In the genomic region with DNA sequence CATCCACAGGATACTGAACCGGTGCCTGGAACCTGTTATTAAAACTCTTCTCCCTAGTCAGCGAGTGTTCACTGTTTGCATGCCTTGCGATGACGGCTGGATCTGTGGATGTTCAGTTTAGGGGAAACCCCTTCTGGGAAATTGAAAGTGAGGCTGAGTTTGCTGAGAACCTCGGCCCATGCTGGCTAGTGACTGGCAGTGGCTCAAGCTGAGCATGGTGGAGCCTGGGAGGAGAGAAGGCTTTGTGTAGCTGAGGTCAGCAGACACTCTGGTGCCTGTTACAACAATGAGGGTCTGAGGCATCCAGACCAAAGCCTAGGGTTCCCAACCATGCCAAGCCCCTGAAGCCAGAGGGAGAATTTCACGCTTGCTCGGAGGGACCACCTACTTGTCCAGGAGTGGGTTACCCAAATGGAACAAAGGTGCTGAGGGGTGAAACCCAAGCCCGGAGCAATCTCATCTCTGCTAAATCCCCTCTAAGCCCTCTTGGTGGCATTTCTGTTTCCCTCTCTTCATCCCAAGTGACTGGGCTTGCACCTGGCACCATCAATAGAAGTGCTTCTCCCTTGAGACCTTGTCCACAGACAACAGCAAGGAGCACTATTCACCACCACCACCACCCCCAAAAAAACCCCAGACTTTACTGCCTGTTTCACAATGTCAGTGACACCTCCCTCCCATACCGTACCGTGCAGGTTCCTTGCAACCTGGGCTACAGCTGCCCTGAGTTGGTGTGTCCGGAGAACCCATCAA, we compare ENCODE assay signal across 12 mouse cellular contexts.
DNase-seq lines count a peak whose midpoint lies in the region; ATAC-seq and TF ChIP-seq lines count a peak whose summit lies in the region.
"Had no signal": no experiment of that assay in that cellular context is flagged by ENCODE, and none has a peak within 500 bp of the region (broad histone marks: within the 10 kb centered on the region; RNA-seq: fewer than 3 reads in every experiment).

No protein-coding gene starts in this region.

- H3K4me2 ChIP-seq in heart, embryonic 12.5 days = peak overlapping the region; percentile 73
- peak overlapping the region; percentile 4; the same call in 1 of the 2 replicates for H3K4me2 ChIP-seq in stomach, embryonic 14.5 days (replicated peaks; ENCODE audit: low read depth, low read length)
- H3K4me2 ChIP-seq in stomach, postnatal 0 days (replicated peaks; ENCODE audit: low read depth) = no peak overlapping the region
- H3K4me2 ChIP-seq in stomach, embryonic 16.5 days (ENCODE audit: low read depth, low read length) = peak overlapping the region; percentile 15; the same call in 1 of the 2 replicates

- peaks cover 62% of the 10 kb centered on the region for H3K4me1 ChIP-seq in heart, embryonic 12.5 days (replicated peaks)
- H3K4me1 ChIP-seq in stomach, embryonic 14.5 days (ENCODE audit: control insufficient read depth, insufficient read depth, low read length) = peaks cover 31% of the 10 kb centered on the region
- peaks cover 8% of the 10 kb centered on the region for H3K4me1 ChIP-seq in stomach, postnatal 0 days (replicated peaks; ENCODE audit: control insufficient read depth, insufficient read depth)
- peaks cover 50% of the 10 kb centered on the region for H3K4me1 ChIP-seq in stomach, embryonic 16.5 days (ENCODE audit: control insufficient read depth, insufficient read depth, low read length)

- no peaks in the 10 kb centered on the region for H3K9me3 ChIP-seq in heart, embryonic 12.5 days (replicated peaks)
- H3K9me3 ChIP-seq in stomach, embryonic 14.5 days (ENCODE audit: control insufficient read depth, low read depth, low read length) = no peaks in the 10 kb centered on the region
- H3K9me3 ChIP-seq in stomach, postnatal 0 days (ENCODE audit: control insufficient read depth, low read length) = no peaks in the 10 kb centered on the region
- H3K9me3 ChIP-seq in stomach, embryonic 16.5 days (replicated peaks; ENCODE audit: control insufficient read depth, low read length) = no peaks in the 10 kb centered on the region

- ATAC-seq in heart, embryonic 12.5 days (ENCODE audit: insufficient number of reproducible peaks, low FRiP score) = no peak
- ATAC-seq in stomach, embryonic 14.5 days (ENCODE audit: insufficient number of reproducible peaks, insufficient read depth, low FRiP score, low read depth) = no peak
- ATAC-seq in stomach, postnatal 0 days (ENCODE audit: low FRiP score, low TSS enrichment) = no peak
- ATAC-seq in stomach, embryonic 16.5 days (ENCODE audit: insufficient read depth, low FRiP score) = no peak

- H3K4me3 ChIP-seq in heart, embryonic 12.5 days = peak overlapping the region; percentile 25
- H3K4me3 ChIP-seq in layer of hippocampus, adult 2 months = peak overlapping the region; percentile 2; the same call in 1 of the 2 replicates
- no peak overlapping the region for H3K4me3 ChIP-seq in stomach, embryonic 14.5 days (ENCODE audit: low read depth, low read length)
- H3K4me3 ChIP-seq in stomach, postnatal 0 days (ENCODE audit: low read depth, low read length) = no peak overlapping the region
- H3K4me3 ChIP-seq in stomach, embryonic 16.5 days (replicated peaks; ENCODE audit: low read length) = 0 out of 2 replicates have a peak overlapping the region, but pooled peaks have one; percentile 5

- 52% methylated on average over 11 of the region's 11 CpGs for WGBS in heart, embryonic 12.5 days
- 68% methylated on average over 11 of the region's 11 CpGs for WGBS in stomach, embryonic 14.5 days
- 53% methylated on average over 11 of the region's 11 CpGs for WGBS in stomach, postnatal 0 days
- 64% methylated on average over 11 of the region's 11 CpGs for WGBS in stomach, embryonic 16.5 days

- intact Hi-C loops in heart, postnatal 14 days (cut with DNase I) = no loop called here

- H3K27me3 ChIP-seq in heart, embryonic 12.5 days (replicated peaks) = no peaks in the 10 kb centered on the region
- H3K27me3 ChIP-seq in stomach, embryonic 14.5 days (ENCODE audit: control insufficient read depth, insufficient read depth, low read length) = no peaks in the 10 kb centered on the region
- H3K27me3 ChIP-seq in stomach, postnatal 0 days (ENCODE audit: control insufficient read depth, insufficient read depth, low read length) = no peaks in the 10 kb centered on the region
- no peaks in the 10 kb centered on the region for H3K27me3 ChIP-seq in stomach, embryonic 16.5 days (ENCODE audit: control insufficient read depth, insufficient read depth, low read length)

- H3K9ac ChIP-seq in heart, embryonic 12.5 days = peak overlapping the region; percentile 26
- H3K9ac ChIP-seq in stomach, embryonic 14.5 days (replicated peaks; ENCODE audit: low read depth, low read length) = no peak overlapping the region
- no peak overlapping the region for H3K9ac ChIP-seq in stomach, postnatal 0 days (ENCODE audit: low read length)
- no peak overlapping the region; the same call in 1 of the 2 replicates for H3K9ac ChIP-seq in stomach, embryonic 16.5 days (ENCODE audit: low read length)

- TF ChIP-seq EP300 in stomach, postnatal 0 days (optimal IDR thresholded peaks at IDR 0.05) = no peak

- peak overlapping the region; percentile 71 for H3K27ac ChIP-seq in heart, embryonic 12.5 days (ENCODE audit: poor library complexity, severe bottlenecking)
- H3K27ac ChIP-seq in layer of hippocampus, adult 2 months = peak overlapping the region; percentile 73
- H3K27ac ChIP-seq in stomach, embryonic 14.5 days (ENCODE audit: low read length) = no peak overlapping the region
- no peak overlapping the region for H3K27ac ChIP-seq in stomach, postnatal 0 days (replicated peaks)
- no peak overlapping the region for H3K27ac ChIP-seq in stomach, embryonic 16.5 days (ENCODE audit: low read length)

- H3K36me3 ChIP-seq in heart, embryonic 12.5 days = 0 out of 2 replicates have a peak, but pooled peaks cover 2% of the 10 kb centered on the region
- no peaks in the 10 kb centered on the region for H3K36me3 ChIP-seq in stomach, embryonic 14.5 days (ENCODE audit: control insufficient read depth, insufficient read depth, low read length)
- H3K36me3 ChIP-seq in stomach, postnatal 0 days (ENCODE audit: control insufficient read depth, insufficient read depth, low read length) = no peaks in the 10 kb centered on the region
- H3K36me3 ChIP-seq in stomach, embryonic 16.5 days (ENCODE audit: control insufficient read depth, insufficient read depth, low read length) = no peaks in the 10 kb centered on the region

- TF ChIP-seq CTCF in layer of hippocampus, adult 2 months (conservative IDR thresholded peaks at IDR 0.05) = no peak
- no peak for TF ChIP-seq CTCF in stomach, postnatal 0 days (IDR thresholded peaks at IDR 0.05; ENCODE audit: low read depth)

- DNase-seq in heart, postnatal 14 days = no peak
- DNase-seq in layer of hippocampus, adult 2 months (ENCODE audit: low spot score in 2 of 2) = no peak
- DNase-seq in layer of hippocampus, postnatal 25 days (ENCODE audit: extremely low spot score in 1 of 2, low spot score in 1 of 2) = no peak
- DNase-seq in stomach, postnatal 0 days (ENCODE audit: low spot score) = no peak
- no peak for DNase-seq in right cerebral cortex, adult 18-20 months
- DNase-seq: adrenal gland, postnatal 36 days; cerebellum, adult 9-11 months; gastrocnemius, postnatal 10 days; lung, postnatal 10 days had no signal

Comparison
In these comparisons a context has a peak if more than half of its experiments do, and no peak if none do; other contexts are left out.
1. H3K4me3 ChIP-seq: peak in heart, embryonic 12.5 days (single experiment), layer of hippocampus, adult 2 months (single experiment) and stomach, embryonic 16.5 days (single experiment); none in stomach, embryonic 14.5 days (single experiment) and stomach, postnatal 0 days (single experiment).
2. H3K27ac ChIP-seq: peak in heart, embryonic 12.5 days (single experiment) and layer of hippocampus, adult 2 months (single experiment); none in stomach, embryonic 14.5 days (single experiment), stomach, postnatal 0 days (single experiment) and stomach, embryonic 16.5 days (single experiment).